Mouse (Mus musculus) hematopoietic stem cell, adult 5-6 weeks (primary cell): Measurements from ENCODE around the gene Tal1. TPM values are rescaled to one million over a fixed set of nuclear protein-coding genes. Genes with fewer than 3 reads are reported as not detected.

ENCODE experiments used
- ATAC-seq, 2 experiments: fragments of 125-278 bp in 1 of 2; replicated peaks in 1 of 2; 2 replicates each; pipeline ENCODE4 v1.8.0; 2016 to 2017; ENCODE audit warnings: inconsistent platforms in 2 of 2, mild to moderate bottlenecking in 2 of 2, moderate number of reproducible peaks in 2 of 2, low read depth in 1 of 2, moderate TSS enrichment in 1 of 2; ENCODE audit not compliant: low FRiP score in 2 of 2, poor library complexity in 2 of 2, severe bottlenecking in 2 of 2, insufficient read depth in 1 of 2, low TSS enrichment in 1 of 2
- total RNA-seq: library from RNA; stranded (forward); fragments of 172-1452, 232-1000 nt; gene quantifications from 2 replicates; pipeline ENCODE4 v1.2.3, GENCODE M21; 2017

The Tal1 gene
- total RNA-seq, 1 experiment from 2014 or later = 38.4 TPM

DNA sequence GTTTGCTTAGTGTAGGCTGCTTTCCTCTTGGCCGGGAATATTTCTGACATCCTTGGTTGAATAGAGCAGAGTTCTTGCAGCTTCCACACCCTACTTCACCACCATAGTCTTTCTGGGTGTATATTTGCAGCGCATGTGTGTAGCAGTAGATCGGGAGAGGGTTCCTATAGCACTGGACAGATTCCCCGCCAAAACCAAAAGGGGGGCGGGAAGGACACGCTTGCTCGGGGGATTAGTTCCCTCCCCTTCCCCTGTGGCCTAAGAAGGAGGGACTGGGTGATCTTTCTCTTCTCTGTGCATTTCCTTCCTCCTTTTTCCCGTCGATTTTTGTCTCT, 6.3 kb downstream of the Tal1 start:
- peak; percentile 49 to 52; a peak in 2 of 4 replicates for ATAC-seq

DNA sequence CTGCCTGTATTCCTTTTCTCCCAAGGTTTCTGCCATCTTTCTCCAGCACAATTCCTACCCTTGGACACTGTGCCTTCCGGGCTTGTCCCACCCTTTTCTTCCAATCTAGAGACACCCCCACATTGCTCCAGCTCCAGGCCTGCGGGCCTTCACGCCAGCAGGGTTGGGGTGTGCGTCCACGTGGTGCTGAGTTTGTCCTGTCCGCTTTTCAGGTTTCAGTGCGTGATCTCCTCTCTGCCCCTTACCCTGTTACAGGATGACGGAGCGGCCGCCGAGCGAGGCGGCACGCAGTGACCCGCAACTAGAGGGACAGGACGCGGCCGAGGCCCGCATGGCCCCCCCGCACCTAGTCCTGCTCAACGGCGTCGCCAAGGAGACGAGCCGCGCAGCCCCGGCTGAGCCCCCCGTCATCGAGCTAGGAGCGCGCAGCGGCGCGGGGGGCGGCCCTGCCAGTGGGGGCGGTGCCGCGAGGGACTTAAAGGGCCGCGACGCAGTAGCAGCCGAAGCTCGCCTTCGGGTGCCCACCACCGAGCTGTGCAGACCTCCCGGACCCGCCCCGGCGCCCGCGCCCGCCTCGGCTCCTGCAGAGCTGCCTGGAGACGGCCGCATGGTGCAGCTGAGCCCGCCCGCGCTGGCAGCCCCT, 6.8 kb downstream of the Tal1 start:
- ATAC-seq = peak; percentile 33 to 37

DNA sequence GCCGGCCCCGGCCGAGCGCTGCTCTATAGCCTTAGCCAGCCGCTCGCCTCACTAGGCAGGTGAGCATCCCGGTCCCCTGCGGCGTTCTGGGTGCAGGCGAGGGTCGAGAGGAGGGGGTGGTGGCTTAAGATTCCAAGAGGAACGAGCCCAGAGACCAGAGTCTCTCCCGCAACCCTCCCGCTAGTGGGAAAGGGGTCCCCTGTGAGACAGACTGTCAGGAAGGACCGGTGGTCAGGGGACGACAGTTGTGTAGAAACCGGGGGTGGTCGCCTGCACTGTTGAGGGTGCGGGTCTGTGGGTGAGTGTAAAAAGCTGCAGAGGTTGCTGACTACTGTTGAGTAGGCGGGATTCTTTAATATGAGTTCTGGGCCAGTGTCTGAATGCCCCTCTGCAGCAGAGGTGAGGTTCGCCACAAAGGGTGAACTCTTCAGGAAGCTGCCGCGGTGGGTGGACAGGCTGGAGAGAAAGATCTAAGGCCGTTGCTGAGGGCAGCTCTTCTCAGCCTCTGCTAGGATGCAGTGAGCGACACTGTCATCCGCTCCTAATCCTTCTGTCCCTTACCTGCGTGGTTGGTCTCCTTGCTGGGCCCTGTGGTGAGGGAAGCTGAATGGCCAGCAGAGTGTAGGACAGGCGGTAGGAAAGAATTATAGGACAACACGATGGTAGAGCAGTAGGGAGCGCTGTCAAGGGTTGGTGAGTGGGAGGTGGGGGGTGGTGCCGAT, 7.5 kb downstream of the Tal1 start:
- peak; percentile 8 to 24; a peak in 2 of 4 replicates for ATAC-seq

DNA sequence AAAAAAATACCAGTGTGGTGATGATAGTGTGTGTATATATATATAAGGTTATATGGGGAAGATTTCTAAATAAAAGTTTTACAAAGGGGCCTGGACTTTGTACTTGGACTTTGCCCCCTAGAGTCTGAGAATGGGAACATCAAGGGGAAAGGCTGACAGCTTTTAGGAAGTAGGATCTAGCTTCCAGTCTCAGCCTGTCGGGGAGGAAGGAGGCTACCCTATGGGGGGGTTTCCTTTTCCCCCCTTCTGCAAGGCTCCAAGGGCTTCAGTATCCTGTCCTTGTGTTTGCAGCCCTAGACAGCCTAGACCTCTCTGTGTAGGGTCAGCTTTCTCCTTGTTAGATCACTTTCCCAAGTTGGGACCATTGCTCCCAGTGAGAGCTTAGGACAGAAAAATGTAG, 15.4 kb downstream of the Tal1 start:
- peak; percentile 14 to 21; a peak in 1 of 4 replicates for ATAC-seq

DNA sequence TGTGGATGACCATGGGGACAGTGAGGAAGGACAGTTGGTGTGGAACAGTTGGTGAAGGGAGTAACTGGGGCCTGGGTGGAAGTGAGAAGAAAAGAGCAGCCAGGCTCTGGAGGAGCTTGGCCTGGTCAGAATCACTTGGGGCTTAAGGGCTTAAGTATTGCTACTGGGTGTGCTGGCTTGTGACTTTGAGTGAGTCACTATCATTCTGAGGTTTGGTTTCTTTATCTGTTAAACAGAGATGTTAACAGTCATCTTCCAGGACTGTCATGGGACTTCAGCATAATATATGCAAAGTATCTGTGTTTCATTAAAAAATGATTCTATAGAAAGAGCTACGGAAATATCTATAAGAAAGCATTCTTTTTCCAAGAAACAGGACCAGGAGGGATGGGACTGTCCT, 18.6 kb downstream of the Tal1 start:
- no peak for ATAC-seq

DNA sequence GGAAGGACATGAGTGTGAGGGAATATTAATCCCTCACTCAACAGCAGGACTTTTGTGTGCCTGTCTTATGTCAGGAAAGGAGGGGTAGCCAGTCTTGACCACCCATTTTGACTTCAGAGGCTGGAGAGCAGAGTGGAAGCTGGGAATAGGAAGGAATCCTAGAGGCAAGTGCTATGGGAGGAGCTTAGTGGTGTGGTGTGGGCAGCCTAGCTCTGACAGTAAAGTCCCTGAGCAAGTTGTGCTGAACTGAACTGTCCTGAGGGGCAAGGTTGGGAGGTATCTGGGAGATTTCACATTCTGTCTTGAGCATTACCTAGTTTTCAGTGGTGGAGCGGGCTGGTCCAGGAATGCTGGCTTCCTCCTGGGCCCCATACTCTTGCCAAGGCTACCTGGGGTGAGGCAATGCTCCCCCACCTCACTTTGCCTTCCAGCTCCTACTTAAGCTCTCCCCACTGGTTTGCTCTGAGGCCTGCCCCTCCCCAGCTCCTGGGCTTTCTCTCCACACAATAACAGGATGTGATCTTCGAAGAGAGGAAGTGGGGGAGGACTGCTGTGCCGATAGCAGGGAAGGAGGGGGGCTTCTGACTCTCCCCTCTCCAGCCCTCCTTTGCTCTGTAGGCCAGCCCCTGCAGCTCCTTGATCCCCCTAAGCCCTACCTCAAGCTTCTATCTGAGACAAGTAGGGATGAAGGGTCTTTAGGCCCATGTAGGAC, 19.1 kb downstream of the Tal1 start:
- ATAC-seq = peak; percentile 83 to 85

DNA sequence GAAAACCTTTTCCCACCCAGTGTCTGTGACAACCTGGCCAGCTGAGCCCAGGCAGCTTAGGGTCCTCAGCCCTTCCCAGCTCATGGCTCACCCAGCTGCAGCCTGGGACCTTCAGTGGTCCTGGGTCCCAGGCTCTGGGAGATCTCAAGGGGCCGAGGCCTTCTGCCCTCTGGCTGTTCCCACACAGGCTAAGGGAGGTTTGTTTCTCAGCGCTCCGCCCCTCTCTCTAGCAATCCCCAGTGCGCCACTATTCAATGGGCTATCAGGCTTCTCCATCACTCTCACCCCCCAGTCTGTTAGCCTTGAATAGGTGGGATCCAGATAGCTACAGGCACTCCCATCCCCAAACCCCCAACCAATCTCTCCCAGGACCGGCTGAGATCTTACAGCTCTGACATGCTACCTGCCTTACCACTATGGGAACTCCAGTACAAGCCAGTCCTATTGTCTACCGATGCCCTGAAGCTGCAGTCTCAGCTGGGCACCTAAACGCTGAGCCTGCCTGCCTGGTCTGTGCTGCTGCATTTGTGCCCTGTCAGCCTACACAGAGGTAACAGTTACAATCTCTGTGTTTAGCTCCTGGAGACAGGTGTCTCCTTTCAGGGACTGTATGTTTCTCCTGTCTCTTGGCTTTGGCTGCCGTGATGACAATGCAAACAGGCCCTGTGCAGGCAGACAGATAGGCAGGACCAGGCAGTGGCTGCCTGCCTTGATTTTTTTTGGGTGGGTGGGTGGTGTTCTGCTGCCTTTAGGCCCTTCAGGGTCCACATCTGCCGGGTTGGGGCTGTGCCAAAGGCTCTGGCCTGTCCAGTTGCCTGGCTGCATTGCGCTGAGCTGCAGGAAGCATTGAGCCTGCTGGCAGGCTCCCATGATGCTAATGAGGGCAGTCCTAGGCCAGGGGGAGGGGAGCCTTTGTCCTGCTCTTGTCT, 22.9 kb downstream of the Tal1 start:
- no peak for ATAC-seq

DNA sequence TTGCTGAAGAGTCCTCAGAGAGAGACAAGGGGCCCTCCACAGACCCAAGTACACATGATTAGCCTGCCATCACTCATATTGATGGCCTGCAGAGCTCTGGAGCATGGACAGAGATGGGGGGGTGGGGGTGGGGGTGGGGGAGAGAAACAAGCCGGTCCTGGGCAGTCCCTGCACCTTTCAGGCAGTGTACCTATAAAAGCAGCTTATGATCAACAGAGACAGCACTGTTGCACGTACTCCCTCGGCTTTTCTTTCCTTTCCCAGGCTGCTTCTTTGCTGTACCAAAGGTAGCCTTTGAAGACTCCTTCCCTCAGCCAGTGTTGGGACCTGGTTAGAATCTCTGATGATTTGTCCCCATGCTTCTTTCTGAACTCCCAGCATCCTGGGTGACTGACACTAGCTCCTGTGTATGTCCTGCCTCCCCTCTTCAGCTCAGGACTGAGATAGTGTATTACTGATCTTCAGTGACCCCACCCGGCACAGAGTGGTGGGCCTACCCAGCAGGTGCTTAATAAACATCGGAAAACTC, 23.7 kb downstream of the Tal1 start:
- no peak for ATAC-seq

DNA sequence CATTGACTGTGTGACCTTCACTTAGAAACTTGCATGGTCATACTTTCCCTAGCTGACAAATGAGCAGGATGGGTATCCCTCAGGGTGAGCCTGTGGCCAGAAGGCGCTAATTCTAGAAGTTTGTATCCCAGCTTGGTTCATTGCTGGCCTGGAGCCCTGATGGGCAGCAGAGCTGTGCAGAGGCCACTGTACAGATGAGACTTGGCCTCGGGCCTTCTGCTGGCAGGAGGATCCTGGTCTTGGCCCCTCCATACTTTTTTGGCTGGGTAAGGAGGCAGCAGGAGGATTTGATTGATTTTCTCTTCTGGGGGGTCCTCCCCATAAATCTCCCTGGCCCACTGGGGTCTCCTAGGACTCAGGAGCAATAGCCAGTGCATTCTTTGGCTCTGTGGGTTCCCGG, 26.8 kb downstream of the Tal1 start:
- no peak for ATAC-seq

DNA sequence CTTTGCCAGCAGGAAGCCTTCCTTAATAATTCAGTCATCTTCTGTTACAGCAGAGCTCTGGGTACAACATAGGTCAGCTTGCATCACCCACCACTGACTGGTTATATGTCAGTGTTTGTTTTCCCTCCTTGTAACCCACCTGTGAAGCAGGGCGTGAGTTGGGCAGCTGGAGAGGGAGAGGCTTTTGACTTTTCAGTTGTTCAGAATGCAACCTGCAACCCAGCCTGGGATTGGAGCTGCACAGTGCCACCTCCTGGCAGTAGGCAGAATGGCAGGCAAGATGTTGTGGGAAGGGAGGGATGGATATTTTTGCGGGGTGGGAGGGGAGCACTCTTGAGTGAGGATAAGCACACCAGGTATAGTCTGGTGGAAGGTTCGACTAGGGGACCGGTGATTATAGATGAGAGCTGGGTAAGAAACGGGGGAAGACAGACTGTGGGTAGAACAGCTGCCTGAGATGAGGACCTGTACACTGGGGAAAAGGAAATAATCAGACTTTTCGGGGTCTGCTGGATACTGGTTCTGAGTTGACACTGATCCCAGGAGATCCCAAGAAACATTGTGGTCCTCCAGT, 29.4 kb downstream of the Tal1 start:
- ATAC-seq = peak; percentile 68 to 77

DNA sequence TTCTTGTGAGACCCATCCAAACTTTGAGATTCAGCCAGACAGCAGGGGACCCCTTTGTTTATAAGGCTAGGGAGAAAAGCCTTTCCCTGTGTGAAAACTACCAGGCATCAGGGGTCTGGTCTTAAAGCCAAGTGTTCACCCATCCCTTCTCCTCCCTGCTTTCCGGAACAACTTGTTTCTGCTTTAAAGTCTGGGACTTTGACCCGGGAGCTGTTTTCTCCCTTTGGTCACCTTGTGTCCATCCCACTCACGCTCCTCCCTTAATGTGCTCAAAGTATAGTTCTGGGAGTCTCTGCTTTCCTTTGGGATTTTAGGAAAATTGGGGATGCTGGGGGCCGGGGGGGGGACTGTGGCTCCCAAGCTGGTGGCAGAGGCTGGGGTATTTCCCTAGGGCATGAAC, 30.0 kb downstream of the Tal1 start:
- ATAC-seq = no peak

DNA sequence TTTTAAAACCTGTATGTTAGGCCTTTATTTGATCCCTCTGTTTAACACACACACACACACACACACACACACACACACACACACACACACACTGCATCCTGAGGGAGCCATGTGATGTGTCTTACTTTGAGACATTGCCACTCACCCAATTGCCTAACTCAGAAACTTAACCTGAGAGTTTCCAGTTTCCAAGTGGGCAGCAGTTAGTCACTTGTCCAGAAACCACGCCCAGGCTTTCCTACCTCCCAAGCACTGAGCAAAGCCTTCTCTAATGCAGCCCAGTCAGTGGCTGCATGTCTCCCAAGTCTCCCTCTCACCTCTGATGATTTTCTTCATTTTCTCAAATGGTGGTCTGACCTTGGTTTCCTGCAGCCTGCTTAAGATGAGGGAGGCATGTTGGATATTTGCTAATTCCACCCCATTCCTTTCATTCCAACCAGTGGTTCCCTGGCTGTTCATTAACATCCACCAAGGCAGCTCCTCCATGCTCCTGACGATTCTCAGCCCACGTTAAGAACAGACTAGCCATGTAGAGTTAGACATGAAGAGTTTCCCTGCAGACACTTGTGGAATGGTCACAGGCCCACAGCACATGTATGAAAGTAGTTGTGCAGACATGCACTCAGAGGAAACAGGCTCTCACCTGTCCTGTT, 30.7 kb downstream of the Tal1 start:
- ATAC-seq = no peak

DNA sequence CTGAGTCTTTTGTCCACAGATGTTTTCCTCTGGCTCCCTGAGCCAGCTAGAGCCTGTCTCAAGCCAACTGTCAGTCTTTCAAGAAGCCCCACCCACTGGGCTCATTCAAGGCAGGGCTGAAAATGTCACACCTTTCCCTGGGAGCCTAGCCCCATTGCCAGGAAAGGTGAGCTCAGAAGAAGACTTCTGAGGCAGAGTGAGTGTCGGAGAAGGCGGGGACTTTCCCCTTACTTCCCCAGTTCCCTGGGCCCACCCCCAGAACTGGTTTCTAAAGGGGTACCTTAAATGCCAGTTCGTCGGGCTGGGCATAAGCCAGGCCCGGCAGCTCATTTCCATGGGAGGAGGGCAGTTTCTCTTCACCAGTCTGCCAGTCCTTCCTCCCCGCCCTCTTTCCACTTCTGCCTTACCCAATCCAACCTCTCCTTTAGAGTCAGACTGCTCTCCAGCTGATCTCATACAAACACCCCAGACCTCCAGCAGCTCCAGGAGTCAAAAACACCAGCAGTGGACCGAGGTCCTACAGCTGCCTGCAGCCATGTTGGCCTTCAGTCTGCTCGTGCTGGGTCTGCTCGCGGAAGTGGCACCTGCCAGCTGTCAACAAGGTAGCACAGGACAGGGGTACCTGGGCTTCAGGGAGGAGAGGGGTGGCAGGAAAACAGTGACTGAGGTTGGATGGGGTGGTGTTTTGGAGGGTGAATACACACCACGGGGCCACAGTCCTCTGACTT, 32.5 kb downstream of the Tal1 start, which contains the start of gene Pdzk1ip1:
Gene Pdzk1ip1 (plus strand): TSS at position 98 of the 728 bp plus-strand sequence.
- ATAC-seq = peak; percentile 78 to 84

DNA sequence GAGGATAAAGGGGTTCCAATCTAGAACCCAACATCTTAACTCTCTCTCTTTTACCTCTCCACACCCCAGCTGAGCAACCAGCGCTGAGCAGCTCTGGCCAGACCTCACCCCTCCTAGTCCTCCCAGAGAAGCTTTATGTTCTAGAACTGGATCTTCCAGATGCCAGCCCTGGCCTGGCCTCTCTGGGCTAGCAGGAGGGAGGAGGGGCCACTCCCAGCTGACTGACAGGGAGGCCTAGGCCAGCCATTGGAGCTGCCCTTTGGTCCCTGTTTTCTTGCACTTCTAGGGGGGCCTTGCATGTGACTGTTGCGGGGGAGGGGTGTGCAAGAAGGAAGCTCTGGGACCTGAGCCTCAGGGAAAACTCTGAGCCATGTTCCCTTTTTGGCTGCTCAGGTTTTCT, 34.4 kb downstream of the Tal1 start:
- no peak for ATAC-seq

DNA sequence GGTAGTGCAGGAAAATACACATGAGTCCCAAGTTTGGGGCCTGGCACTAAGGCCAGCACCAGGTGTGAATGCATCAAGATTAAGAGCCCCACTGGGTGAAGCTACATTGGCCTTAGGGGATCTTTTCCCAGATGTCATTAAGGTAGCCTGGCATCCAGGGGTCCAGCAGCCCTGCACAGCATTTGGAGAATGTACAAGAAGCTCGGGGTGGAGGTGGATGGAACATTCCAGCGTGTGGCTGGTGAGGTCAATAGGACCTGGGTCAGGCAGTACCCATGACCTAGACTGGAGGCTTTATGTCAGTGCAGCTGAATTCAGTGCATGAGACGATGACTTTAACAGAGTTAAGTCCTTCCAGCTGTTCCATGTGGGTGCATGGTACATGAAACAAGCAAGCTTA, 35.6 kb downstream of the Tal1 start:
- ATAC-seq = no peak

DNA sequence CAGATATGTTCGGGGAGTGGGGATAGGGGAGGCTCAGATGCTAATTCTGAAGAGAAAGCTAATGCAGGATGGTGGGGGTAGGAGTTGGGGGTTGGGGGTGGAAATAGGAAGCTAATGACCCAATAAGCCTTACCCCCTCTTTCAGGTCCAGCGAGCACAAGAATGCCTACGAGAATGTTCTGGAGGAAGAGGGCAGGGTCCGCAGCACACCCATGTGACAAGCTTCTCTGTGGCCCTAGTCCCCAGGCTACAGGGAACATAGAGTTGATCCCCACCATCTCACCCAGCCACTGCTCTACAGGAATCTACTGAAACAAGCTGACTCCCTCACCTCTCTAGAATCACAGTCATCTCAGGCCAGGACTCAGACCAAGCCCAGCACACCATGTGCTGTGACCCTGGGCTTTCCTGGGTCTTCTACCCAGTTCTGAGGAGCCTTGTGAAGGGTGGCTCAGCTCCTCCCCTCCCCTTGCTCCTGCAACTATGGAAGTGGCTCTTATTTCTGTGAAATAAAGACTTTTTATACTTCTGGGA, 37.2 kb downstream of the Tal1 start:
- ATAC-seq = no peak
